Mouse (Mus musculus) cerebellum, adult 9-10 months (tissue): ENCODE results near the gene Dpy19l1.
A peak's percentile ranks its signal among the peaks of the same experiment; 100 is the strongest.

Experiments
- DNase-seq: peaks from one replicate; pipeline ENCODE4 v3.0.0; 2022

The Dpy19l1 gene

GRCm38 (mm10) chr9:24467186-24467585 is 35.8 kb downstream of the Dpy19l1 start:
- DNase-seq = no peak

- DNase-seq = no peak
These were observed 36.3 kb downstream of the Dpy19l1 start for GRCm38 (mm10) chr9:24466649-24467048.

- DNase-seq = no peak
These were observed 41.5 kb downstream of the Dpy19l1 start for GRCm38 (mm10) chr9:24461379-24461961.

- DNase-seq = no peak
These were observed 49.1 kb downstream of the Dpy19l1 start for GRCm38 (mm10) chr9:24453833-24454232.

GRCm38 (mm10) chr9:24450976-24451375 is 52.0 kb downstream of the Dpy19l1 start:
- DNase-seq = no peak

GRCm38 (mm10) chr9:24450524-24450923 is 52.4 kb downstream of the Dpy19l1 start:
- DNase-seq = no peak

- DNase-seq = no peak
These were observed 68.0 kb downstream of the Dpy19l1 start for GRCm38 (mm10) chr9:24434901-24435300.

- no peak for DNase-seq
These were observed 73.2 kb downstream of the Dpy19l1 start for GRCm38 (mm10) chr9:24429721-24430120.

GRCm38 (mm10) chr9:24425679-24426078 is 77.3 kb downstream of the Dpy19l1 start:
- DNase-seq = no peak

- peak; percentile 6 for DNase-seq
These were observed 79.7 kb downstream of the Dpy19l1 start for GRCm38 (mm10) chr9:24423241-24423640.

GRCm38 (mm10) chr9:24421888-24422287 is 81.1 kb downstream of the Dpy19l1 start:
- no peak for DNase-seq

- no peak for DNase-seq
These were observed 81.7 kb downstream of the Dpy19l1 start for GRCm38 (mm10) chr9:24421221-24421620.

- DNase-seq = no peak
These were observed 82.8 kb downstream of the Dpy19l1 start for GRCm38 (mm10) chr9:24420144-24420543.

- peak; percentile 29 for DNase-seq
These were observed 84.7 kb downstream of the Dpy19l1 start for GRCm38 (mm10) chr9:24418281-24418680.

GRCm38 (mm10) chr9:24411483-24411882 is 91.5 kb downstream of the Dpy19l1 start:
- DNase-seq = no peak

- no peak for DNase-seq
These were observed 92.5 kb downstream of the Dpy19l1 start for GRCm38 (mm10) chr9:24410439-24410838.

- DNase-seq = no peak
These were observed 94.9 kb downstream of the Dpy19l1 start for GRCm38 (mm10) chr9:24407992-24408391.

GRCm38 (mm10) chr9:24394146-24394545 is 108.8 kb downstream of the Dpy19l1 start:
- no peak for DNase-seq

- DNase-seq = no peak
These were observed 112.1 kb downstream of the Dpy19l1 start for GRCm38 (mm10) chr9:24390807-24391370.

- no peak for DNase-seq
These were observed 115.7 kb downstream of the Dpy19l1 start for GRCm38 (mm10) chr9:24387230-24387629.

GRCm38 (mm10) chr9:24379321-24379720 is 123.6 kb downstream of the Dpy19l1 start:
- DNase-seq = peak; percentile 10

- DNase-seq = no peak
These were observed 124.1 kb downstream of the Dpy19l1 start for GRCm38 (mm10) chr9:24378848-24379247.
